Mouse (Mus musculus) kidney, adult 2 months (tissue): Measurements from ENCODE around the gene Cd46.

Experiments
- CTCF ChIP-seq: fragments of 200-500 bp; conservative IDR thresholded peaks from 2 replicates; pipeline ENCODE4 v1.5.1; 2011; ENCODE audit warnings: low read depth, mild to moderate bottlenecking, control low read depth, low read length, moderate library complexity, mixed read lengths; ENCODE audit not compliant: insufficient read depth, insufficient read length
- POLR2A ChIP-seq: fragments of 200-500 bp; IDR thresholded peaks from one replicate; pipeline ENCODE4 v1.6.1; 2011; ENCODE audit warnings: low read depth, low read length, control low read depth

DNA sequence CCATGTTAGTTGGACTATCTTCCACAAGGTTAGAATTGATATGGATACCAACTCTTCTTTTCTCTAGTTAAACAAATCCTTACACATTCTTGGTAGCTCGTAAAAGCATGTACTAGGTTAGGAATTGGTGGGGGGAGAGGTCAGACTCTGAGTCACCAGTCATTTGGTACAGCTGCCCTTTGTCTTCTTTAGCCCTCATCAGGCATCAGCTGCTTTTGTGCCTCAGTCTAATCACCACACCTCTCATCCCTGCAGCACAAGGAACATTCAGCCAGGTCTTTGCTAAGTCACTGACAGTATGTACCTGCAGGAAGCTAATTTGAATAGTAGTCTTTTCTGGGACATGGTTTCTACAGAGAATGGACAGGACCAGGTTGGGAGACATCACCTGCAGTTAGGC, 64.5 kb downstream of the Cd46 start:
- no peak for TF ChIP-seq CTCF
- TF ChIP-seq POLR2A, result no peak
